Mouse (Mus musculus) liver, adult 2 months (tissue): ENCODE results near the gene Cct4.

Source experiments
- CTCF ChIP-seq: fragments of 200-500 bp; IDR thresholded peaks from 2 replicates; pipeline ENCODE4 v1.5.1; 2011; ENCODE audit warnings: low read depth, low read length, control low read depth
- POLR2A ChIP-seq: fragments of 200-500 bp; IDR thresholded peaks from 2 replicates; pipeline ENCODE4 v1.6.1; 2011; ENCODE audit warnings: low read length, control low read depth; ENCODE audit not compliant: insufficient read depth; ENCODE audit errors: extremely low read depth

- TF ChIP-seq CTCF (no peak), POLR2A (no peak)
Measured at GRCm38 (mm10) chr11:23005276-23005675, 15.0 kb downstream of the Cct4 start.
